Mouse (Mus musculus) kidney, embryonic 14.5 days (tissue): ENCODE measurements around the gene Supt16. TPM values are rescaled to one million over a fixed set of nuclear protein-coding genes. Genes with fewer than 3 reads are reported as not detected.

ENCODE experiments used
- ATAC-seq: fragments of 200-750 bp; cut with Nextera tagmentation; 2 replicates; pipeline ENCODE4 v1.8.0; 2017; ENCODE audit warnings: moderate number of reproducible peaks, mild to moderate bottlenecking, moderate TSS enrichment, moderate library complexity; ENCODE audit not compliant: low FRiP score, low TSS enrichment
- H3K27ac ChIP-seq: fragments of 300-500 bp; sonication (generic); 2 replicates; pipeline ENCODE4 v1.5.1; 2014; ENCODE audit warnings: low read depth, mild to moderate bottlenecking, low read length, moderate library complexity, mixed read lengths
- H3K27me3 ChIP-seq: fragments of 300-500 bp; sonication (generic); 2 replicates; pipeline ENCODE4 v1.6.1; 2014; ENCODE audit warnings: mild to moderate bottlenecking, low read length; ENCODE audit not compliant: control insufficient read depth, insufficient read depth
- H3K36me3 ChIP-seq: fragments of 300-500 bp; sonication (generic); 2 replicates; pipeline ENCODE4 v1.6.1; 2014; ENCODE audit warnings: low read length, mixed read lengths; ENCODE audit not compliant: control insufficient read depth, insufficient read depth
- H3K4me1 ChIP-seq: fragments of 300-500 bp; sonication (generic); 2 replicates; pipeline ENCODE4 v1.6.1; 2014; ENCODE audit warnings: low read length, mixed read lengths; ENCODE audit not compliant: control insufficient read depth, insufficient read depth
- H3K4me2 ChIP-seq: fragments of 300-500 bp; sonication (generic); replicated peaks from 2 replicates; pipeline ENCODE4 v1.6.1; 2014; ENCODE audit warnings: low read depth, mild to moderate bottlenecking, low read length
- H3K4me3 ChIP-seq: fragments of 300-500 bp; sonication (generic); 2 replicates; pipeline ENCODE4 v1.5.1; 2014; ENCODE audit warnings: mild to moderate bottlenecking, low read length
- H3K9ac ChIP-seq: fragments of 300-500 bp; sonication (generic); 2 replicates; pipeline ENCODE4 v1.6.1; 2014; ENCODE audit warnings: low read depth, mild to moderate bottlenecking, low read length, moderate library complexity
- H3K9me3 ChIP-seq: fragments of 300-500 bp; sonication (generic); 2 replicates; pipeline ENCODE4 v1.6.1; 2016; ENCODE audit warnings: low read length; ENCODE audit not compliant: control insufficient read depth
- WGBS: fragments of 180-500 bp; shearing (Covaris S2); extraction: QIAGEN DNeasy Blood & Tissue Kit; methylation state at CpG from one replicate; pipeline ENCODE4 v1.1.7; 2014; 5-methylcytosine and 5-hydroxymethylcytosine counted together
- polyA plus RNA-seq: library from polyadenylated mRNA; unstranded; fragments of >200 nt; fragmentation: Nextera tagmentation; extraction: Ambion mirVana; gene quantifications from 2 replicates; pipeline ENCODE4 v1.2.1, GENCODE M21; 2014

Gene Supt16
- polyA plus RNA-seq, 1 experiment from 2014 or later: 111 TPM

GRCm38 (mm10) chr14:52124636-52125035 is 72.6 kb downstream of the Supt16 start:
- no peak overlapping the region for H3K4me3 ChIP-seq
- H3K27ac ChIP-seq: no peak overlapping the region
- no peak for ATAC-seq
- 89% methylated on average over 3 of the region's 3 CpGs for WGBS
- no peaks in the 10 kb centered on the region for H3K9me3 ChIP-seq
- no peak overlapping the region for H3K4me2 ChIP-seq
- no peak overlapping the region for H3K9ac ChIP-seq
- no peaks in the 10 kb centered on the region for H3K36me3 ChIP-seq
- H3K27me3 ChIP-seq: no peaks in the 10 kb centered on the region
- no peaks in the 10 kb centered on the region for H3K4me1 ChIP-seq

DNA sequence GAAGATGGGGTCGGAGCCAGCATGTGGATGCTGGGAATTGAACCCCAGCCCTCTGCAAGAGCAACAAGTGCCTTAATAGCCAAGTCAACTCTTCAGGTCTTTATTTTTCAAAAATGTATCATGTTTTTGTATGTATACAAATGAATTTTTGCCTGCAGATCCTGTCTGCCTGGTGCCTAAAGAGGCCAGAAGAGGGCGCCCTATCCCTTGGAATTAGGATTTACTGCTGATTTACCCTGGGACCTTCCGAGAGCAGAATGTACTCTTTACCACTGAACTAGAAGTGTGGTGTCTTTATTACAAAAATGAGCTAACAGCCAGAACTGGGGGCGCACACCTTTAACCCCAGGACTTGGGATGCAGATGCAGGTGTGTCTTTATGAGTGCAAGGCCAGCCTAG is 73.3 kb downstream of the Supt16 start:
- Histone ChIP-seq H3K4me1 (peaks cover 5% of the 10 kb centered on the region; the same call in 1 of the 2 replicates), H3K9ac (no peak overlapping the region), H3K4me2 (no peak overlapping the region), H3K36me3 (no peaks in the 10 kb centered on the region), H3K27me3 (no peaks in the 10 kb centered on the region), H3K27ac (no peak overlapping the region), H3K9me3 (no peaks in the 10 kb centered on the region), H3K4me3 (no peak overlapping the region)
- 19% methylated on average over 4 of the region's 4 CpGs for WGBS
- ATAC-seq: no peak

- Histone ChIP-seq H3K4me1 (peaks cover 8% of the 10 kb centered on the region; the same call in 1 of the 2 replicates), H3K36me3 (no peaks in the 10 kb centered on the region), H3K9me3 (no peaks in the 10 kb centered on the region), H3K4me2 (peak overlapping the region; percentile 99), H3K9ac (0 out of 2 replicates have a peak overlapping the region, but pooled peaks have one; percentile 83), H3K27me3 (no peaks in the 10 kb centered on the region), H3K4me3 (peak overlapping the region; percentile 61; the same call in 1 of the 2 replicates), H3K27ac (no peak overlapping the region)
- WGBS: 56% methylated on average over 7 of the region's 7 CpGs
- no peak for ATAC-seq
Observed at GRCm38 (mm10) chr14:52120169-52120568, 77.0 kb downstream of the Supt16 start.

GRCm38 (mm10) chr14:52118823-52119608 is 78.2 kb downstream of the Supt16 start:
- 2% methylated on average over 35 of the region's 38 CpGs for WGBS
- no peaks in the 10 kb centered on the region for H3K9me3 ChIP-seq

DNA sequence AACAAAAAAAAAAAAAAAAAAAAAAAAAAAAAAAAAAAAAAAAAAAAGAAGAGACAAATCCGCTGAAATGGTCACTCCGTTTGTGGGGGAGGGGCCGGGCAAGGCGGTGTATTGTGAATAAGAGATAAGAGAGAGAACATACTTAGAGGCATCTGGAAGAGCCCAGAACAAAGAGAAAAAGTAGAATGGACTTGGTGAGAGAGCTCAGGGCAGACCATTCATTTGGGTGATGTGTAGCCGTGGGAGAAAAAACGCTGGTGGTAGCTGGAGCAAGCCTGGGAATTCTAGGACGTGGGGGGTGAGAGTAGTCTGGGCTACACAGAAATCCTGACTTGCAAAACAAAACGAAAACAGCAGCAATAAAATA is 78.8 kb downstream of the Supt16 start:
- Histone ChIP-seq H3K4me1 (peaks cover 8% of the 10 kb centered on the region; the same call in 1 of the 2 replicates), H3K27me3 (no peaks in the 10 kb centered on the region), H3K36me3 (no peaks in the 10 kb centered on the region), H3K27ac (no peak overlapping the region), H3K4me2 (peak overlapping the region; percentile 99), H3K4me3 (peak overlapping the region; percentile 61), H3K9me3 (no peaks in the 10 kb centered on the region), H3K9ac (no peak overlapping the region)
- ATAC-seq: peak; percentile 28; the same call in 1 of the 2 replicates
- WGBS: 30% methylated on average over 8 of the region's 8 CpGs

More at GRCm38 (mm10) chr14:52118823-52119608, 78.2 kb downstream of the Supt16 start:
- Histone ChIP-seq H3K9ac (peak overlapping the region; percentile 83), H3K4me1 (peaks cover 8% of the 10 kb centered on the region; the same call in 1 of the 2 replicates), H3K4me2 (peak overlapping the region; percentile 99), H3K27ac (peak overlapping the region; percentile 78), H3K36me3 (no peaks in the 10 kb centered on the region), H3K4me3 (peak overlapping the region; percentile 61), H3K27me3 (no peaks in the 10 kb centered on the region)
- ATAC-seq: peak; percentile 76

DNA sequence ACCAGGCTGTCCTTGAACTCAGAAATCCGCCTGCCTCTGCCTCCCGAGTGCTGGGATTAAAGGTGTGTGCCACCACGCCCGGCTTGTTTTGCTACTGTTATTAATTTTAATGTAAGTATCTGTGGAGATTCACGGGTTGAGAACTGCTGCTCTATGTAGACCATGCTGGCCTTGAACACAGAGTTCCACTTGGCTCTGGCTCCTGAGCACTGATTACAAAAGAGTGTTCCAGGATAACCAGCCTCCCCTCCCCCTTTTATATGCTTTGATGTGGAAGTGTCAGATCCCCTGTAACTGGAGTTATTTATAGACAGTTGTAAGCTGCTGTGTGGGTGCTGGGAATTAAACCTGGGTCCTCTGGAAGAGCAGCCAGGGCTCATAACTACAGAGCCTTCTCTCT is 80.0 kb downstream of the Supt16 start:
- no peaks in the 10 kb centered on the region for H3K36me3 ChIP-seq
- no peaks in the 10 kb centered on the region for H3K9me3 ChIP-seq
- H3K4me2 ChIP-seq: no peak overlapping the region
- H3K9ac ChIP-seq: no peak overlapping the region
- WGBS: 94% methylated on average over 5 of the region's 5 CpGs
- no peak overlapping the region for H3K27ac ChIP-seq
- peaks cover 8% of the 10 kb centered on the region; the same call in 1 of the 2 replicates for H3K4me1 ChIP-seq
- no peaks in the 10 kb centered on the region for H3K27me3 ChIP-seq
- no peak overlapping the region for H3K4me3 ChIP-seq
- no peak for ATAC-seq

DNA sequence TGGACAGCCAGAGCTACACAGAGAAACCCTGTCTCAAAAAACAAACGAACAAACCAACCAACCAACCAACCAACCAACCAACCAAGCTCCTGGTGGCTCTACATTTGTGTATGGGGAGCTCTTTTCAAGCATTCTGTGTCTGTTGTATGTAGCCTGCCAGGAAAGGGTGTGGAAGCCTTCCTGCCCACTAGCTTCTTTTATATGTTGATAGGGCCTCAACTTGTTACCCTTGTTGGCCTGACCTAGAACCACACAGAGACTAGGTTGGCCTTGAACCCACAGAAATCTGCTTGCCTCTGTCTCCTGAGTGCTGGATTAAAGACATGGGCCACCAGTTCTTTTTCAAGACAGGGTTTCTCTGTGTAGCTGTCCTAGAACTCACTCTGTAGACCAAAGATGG is 83.1 kb downstream of the Supt16 start:
- Histone ChIP-seq H3K9ac (no peak overlapping the region), H3K4me3 (no peak overlapping the region), H3K36me3 (no peaks in the 10 kb centered on the region), H3K4me2 (no peak overlapping the region), H3K27ac (no peak overlapping the region), H3K4me1 (peaks cover 6% of the 10 kb centered on the region; the same call in 1 of the 2 replicates), H3K9me3 (no peaks in the 10 kb centered on the region), H3K27me3 (no peaks in the 10 kb centered on the region)
- WGBS: 74% methylated on average over 1 of the region's 1 CpGs
- no peak for ATAC-seq

Other genes starting within 250 kb of the Supt16 start
- 72.4 and 74.9 TPM in 2 replicates for gene Arhgef40, start 212.7 kb downstream of the Supt16 start, polyA plus RNA-seq
- gene Tmem253, start 181.8 kb downstream of the Supt16 start, polyA plus RNA-seq: 0.57 and 1.1 TPM in 2 replicates
- gene Zfp219, start 176.7 kb downstream of the Supt16 start, polyA plus RNA-seq: 44.5 and 45.5 TPM in 2 replicates
- not detected in 2 replicates for gene Olfr221, start 155.0 kb downstream of the Supt16 start, polyA plus RNA-seq
- 718 and 725 TPM in 2 replicates for gene Hnrnpc, start 93.4 kb downstream of the Supt16 start, polyA plus RNA-seq
- gene Rpgrip1, start 86.7 kb downstream of the Supt16 start, polyA plus RNA-seq: 76.5 and 134 TPM in 2 replicates
- 48.6 and 57.1 TPM in 2 replicates for gene Chd8, start 60.4 kb upstream of the Supt16 start, polyA plus RNA-seq
- gene Tox4, start 81.7 kb upstream of the Supt16 start, polyA plus RNA-seq: 34.9 and 54.7 TPM in 2 replicates
- 20.6 and 22.6 TPM in 2 replicates for gene Rab2b, start 82.1 kb upstream of the Supt16 start, polyA plus RNA-seq
- gene Mettl3, start 107.7 kb upstream of the Supt16 start, polyA plus RNA-seq: 40.3 and 53.7 TPM in 2 replicates
- gene Sall2, start 131.3 kb upstream of the Supt16 start, polyA plus RNA-seq: 20.4 and 46.2 TPM in 2 replicates
- gene Olfr1513, start 159.0 kb upstream of the Supt16 start, polyA plus RNA-seq: not detected in 2 replicates
- gene Olfr1512, start 181.8 kb upstream of the Supt16 start, polyA plus RNA-seq: not detected in 2 replicates
- not detected in 2 replicates for gene Olfr1511, start 200.0 kb upstream of the Supt16 start, polyA plus RNA-seq
- gene Olfr1510, start 217.0 kb upstream of the Supt16 start, polyA plus RNA-seq: not detected in 2 replicates
- gene Olfr1509, start 245.6 kb upstream of the Supt16 start, polyA plus RNA-seq: not detected in 2 replicates